Mouse (Mus musculus) CH12F3 (cell line): ENCODE results near the gene Psmc4.

Experiments
- in situ Hi-C: fragments of 300-500 bp; cut with MboI; formaldehyde crosslinking; loops from 2 replicates; pipeline ENCODE4 v1.14.3; 2020; ENCODE audit warnings: low sequenced_read_pairs

The Psmc4 gene

GRCm38 (mm10) chr7:28049476-28050409, at the start of gene Psmc4:
Gene Psmc4, minus strand, starts transcription at chr7:28050101.
- in situ Hi-C loops, result no loop called here

- in situ Hi-C loops, result no loop called here
These were observed 49.2 kb upstream of the Psmc4 start for GRCm38 (mm10) chr7:28099101-28099500.

GRCm38 (mm10) chr7:28093541-28093940, 43.6 kb upstream of the Psmc4 start:
- in situ Hi-C loops, result no loop called here

GRCm38 (mm10) chr7:28086236-28086635, 36.3 kb upstream of the Psmc4 start:
- in situ Hi-C loops, result no loop called here

- in situ Hi-C loops, result no loop called here
These were observed 34.3 kb upstream of the Psmc4 start for GRCm38 (mm10) chr7:28084215-28084614.

GRCm38 (mm10) chr7:28070531-28071298, 20.8 kb upstream of the Psmc4 start, which contains the start of gene Fcgbp:
Gene Fcgbp, plus strand, starts transcription at chr7:28071236.
- in situ Hi-C loops, result no loop called here

GRCm38 (mm10) chr7:28069546-28070172, 19.8 kb upstream of the Psmc4 start:
- in situ Hi-C loops, result no loop called here

- in situ Hi-C loops, result no loop called here
These were observed 18.8 kb upstream of the Psmc4 start for GRCm38 (mm10) chr7:28068661-28069060.

GRCm38 (mm10) chr7:28059972-28060371, 10.1 kb upstream of the Psmc4 start:
- in situ Hi-C loops, result no loop called here

- in situ Hi-C loops, result no loop called here
These were observed 3.4 kb upstream of the Psmc4 start for GRCm38 (mm10) chr7:28053046-28053930.

GRCm38 (mm10) chr7:28050584-28050983, 683 bp upstream of the Psmc4 start:
- in situ Hi-C loops, result no loop called here

- in situ Hi-C loops, result no loop called here
These were observed 5.4 kb downstream of the Psmc4 start for GRCm38 (mm10) chr7:28044524-28044923.

GRCm38 (mm10) chr7:28014445-28014810, 35.5 kb downstream of the Psmc4 start:
- in situ Hi-C loops, result no loop called here

GRCm38 (mm10) chr7:28013549-28014444, 36.1 kb downstream of the Psmc4 start, which contains the start of gene Zfp850:
Gene Zfp850, minus strand, starts transcription at chr7:28014115.
- in situ Hi-C loops, result no loop called here

- in situ Hi-C loops, result no loop called here
These were observed 39.6 kb downstream of the Psmc4 start for GRCm38 (mm10) chr7:28010271-28010670.
